Mouse (Mus musculus): Measurements from ENCODE around the gene Prkd1. TPM values are rescaled to one million over a fixed set of nuclear protein-coding genes. Genes with fewer than 3 reads are reported as not detected.
A peak's percentile ranks its signal among the peaks of the same experiment; 100 is the strongest.

The Prkd1 gene
- polyA plus RNA-seq, 1 experiment = 2.2 TPM

DNA sequence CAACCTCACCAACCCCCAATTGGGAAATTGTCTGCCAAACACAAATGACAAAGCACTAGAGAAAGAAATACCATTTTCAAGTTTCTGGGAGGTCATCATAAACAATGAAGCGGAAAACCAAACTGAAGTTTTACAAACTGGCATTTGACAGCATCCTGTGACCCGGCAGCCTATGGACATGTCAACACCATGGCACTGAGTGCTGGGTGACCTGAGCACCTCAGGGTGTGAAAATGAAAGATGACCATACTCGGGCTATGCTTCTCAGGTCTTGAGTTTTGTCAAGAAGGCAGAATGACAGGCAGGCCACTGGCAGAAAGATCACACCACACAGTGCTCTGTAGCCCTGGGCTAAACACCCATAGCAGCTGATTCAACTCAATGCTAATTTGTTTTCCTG, 94.7 kb downstream of the Prkd1 start:
- Histone ChIP-seq H3K36me3 (ENCODE audit: control insufficient read depth, insufficient read depth, low read length) (no peaks in the 10 kb centered on the region), H3K4me1 (ENCODE audit: control insufficient read depth, insufficient read depth, low read length) (no peaks in the 10 kb centered on the region), H3K27me3 (ENCODE audit: control insufficient read depth, insufficient read depth, low read length) (no peaks in the 10 kb centered on the region), H3K4me3 (ENCODE audit: control insufficient read depth, low read depth, low read length) (no peak overlapping the region), H3K27ac (ENCODE audit: control insufficient read depth, insufficient read depth, low read depth, low read length) (no peak overlapping the region)
- TF ChIP-seq CTCF (IDR thresholded peaks at IDR 0.05; ENCODE audit: control insufficient read depth, insufficient read depth, insufficient replicate concordance, low read depth, low read length) = no peak
- TF ChIP-seq POLR2A (IDR thresholded peaks at IDR 0.05; ENCODE audit: control insufficient read depth, low read depth, low read length) = no peak

DNA sequence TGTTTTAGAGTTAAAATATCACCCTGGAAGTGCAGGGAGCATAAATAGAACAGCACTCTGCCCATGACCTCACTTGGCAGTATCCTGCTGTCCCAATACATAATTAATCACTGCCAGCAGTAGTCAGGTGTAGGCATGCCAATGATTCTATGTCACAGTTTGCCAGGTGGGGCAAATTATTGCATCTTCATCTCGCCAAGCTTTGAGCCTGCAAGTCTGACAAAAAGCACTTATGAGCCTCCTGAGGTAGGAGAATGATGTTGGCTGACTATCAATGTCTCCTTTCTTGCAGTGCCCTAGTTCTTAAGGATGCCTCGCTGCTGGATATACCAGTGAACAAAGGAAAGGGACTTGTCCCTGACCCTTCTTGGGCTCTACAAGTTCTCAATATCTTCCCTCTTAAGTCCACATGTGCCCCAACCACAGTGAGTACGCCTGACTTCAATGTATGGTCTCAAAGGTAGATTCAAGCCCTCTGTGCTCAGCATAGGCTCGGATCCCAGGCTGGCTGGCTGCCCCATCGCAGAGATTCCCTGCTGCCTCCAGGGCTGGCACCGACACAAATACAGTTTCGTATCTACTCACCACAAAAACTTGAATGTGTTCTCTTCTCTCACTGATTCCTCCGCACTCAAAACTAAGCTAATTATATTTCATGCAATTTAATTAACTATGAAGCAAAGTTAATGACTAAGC, 98.9 kb downstream of the Prkd1 start:
- H3K36me3 ChIP-seq (ENCODE audit: control insufficient read depth, insufficient read depth, low read length) = no peaks in the 10 kb centered on the region
- H3K27me3 ChIP-seq (ENCODE audit: control insufficient read depth, insufficient read depth, low read length) = no peaks in the 10 kb centered on the region
- 0 out of 2 replicates have a peak overlapping the region, but pooled peaks have one; percentile 6 for H3K27ac ChIP-seq (ENCODE audit: control insufficient read depth, insufficient read depth, low read depth, low read length)
- no peaks in the 10 kb centered on the region for H3K4me1 ChIP-seq (ENCODE audit: control insufficient read depth, insufficient read depth, low read length)
- H3K4me3 ChIP-seq (ENCODE audit: control insufficient read depth, low read depth, low read length) = no peak overlapping the region
- no peak for TF ChIP-seq CTCF (IDR thresholded peaks at IDR 0.05; ENCODE audit: control insufficient read depth, insufficient read depth, insufficient replicate concordance, low read depth, low read length)
- TF ChIP-seq POLR2A (IDR thresholded peaks at IDR 0.05; ENCODE audit: control insufficient read depth, low read depth, low read length) = no peak

DNA sequence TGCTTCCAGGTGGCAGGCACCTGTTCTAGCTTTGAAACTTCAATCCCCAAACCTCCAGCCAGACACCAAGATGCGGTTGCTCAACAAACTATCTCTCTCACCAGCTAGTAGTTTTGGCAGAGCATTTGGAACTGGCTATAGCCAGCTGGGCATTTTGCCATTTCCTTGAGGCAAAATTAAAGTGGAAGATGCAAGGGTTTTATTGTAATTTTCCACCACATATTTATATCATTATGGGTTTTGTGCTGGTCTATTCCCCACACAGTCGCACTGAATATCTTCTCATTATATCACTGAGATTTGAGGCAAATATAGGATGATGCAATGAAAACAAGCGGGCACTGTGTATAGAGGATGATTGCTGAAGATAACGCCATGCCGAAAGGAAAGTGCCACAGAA, 102.5 kb downstream of the Prkd1 start:
- Histone ChIP-seq H3K4me3 (ENCODE audit: control insufficient read depth, low read depth, low read length) (no peak overlapping the region), H3K36me3 (ENCODE audit: control insufficient read depth, insufficient read depth, low read length) (no peaks in the 10 kb centered on the region), H3K27me3 (ENCODE audit: control insufficient read depth, insufficient read depth, low read length) (no peaks in the 10 kb centered on the region), H3K27ac (ENCODE audit: control insufficient read depth, insufficient read depth, low read depth, low read length) (no peak overlapping the region), H3K4me1 (ENCODE audit: control insufficient read depth, insufficient read depth, low read length) (no peaks in the 10 kb centered on the region)
- TF ChIP-seq POLR2A (IDR thresholded peaks at IDR 0.05; ENCODE audit: control insufficient read depth, low read depth, low read length) (no peak), CTCF (IDR thresholded peaks at IDR 0.05; ENCODE audit: control insufficient read depth, insufficient read depth, insufficient replicate concordance, low read depth, low read length) (no peak)

DNA sequence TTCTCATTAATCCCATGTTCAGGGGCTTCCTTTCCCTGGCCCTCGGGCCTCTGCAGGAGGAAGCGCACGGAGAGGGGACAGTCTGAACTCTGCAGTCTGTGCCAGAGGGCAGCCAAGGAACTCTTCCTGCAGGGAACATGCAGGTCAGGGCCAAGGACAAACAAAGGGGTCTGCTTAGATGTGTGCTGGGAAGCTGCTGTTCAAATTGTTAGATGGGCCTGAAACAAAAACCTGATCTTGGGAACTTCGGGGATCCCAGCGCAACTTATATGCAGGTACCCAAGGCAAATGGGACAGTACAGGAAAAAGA, 103.3 kb downstream of the Prkd1 start:
- Histone ChIP-seq H3K27me3 (ENCODE audit: control insufficient read depth, insufficient read depth, low read length) (no peaks in the 10 kb centered on the region), H3K27ac (ENCODE audit: control insufficient read depth, insufficient read depth, low read depth, low read length) (peak overlapping the region; percentile 68), H3K36me3 (ENCODE audit: control insufficient read depth, insufficient read depth, low read length) (no peaks in the 10 kb centered on the region), H3K4me1 (ENCODE audit: control insufficient read depth, insufficient read depth, low read length) (no peaks in the 10 kb centered on the region), H3K4me3 (ENCODE audit: control insufficient read depth, low read depth, low read length) (no peak overlapping the region)
- TF ChIP-seq POLR2A (IDR thresholded peaks at IDR 0.05; ENCODE audit: control insufficient read depth, low read depth, low read length) = no peak
- no peak for TF ChIP-seq CTCF (IDR thresholded peaks at IDR 0.05; ENCODE audit: control insufficient read depth, insufficient read depth, insufficient replicate concordance, low read depth, low read length)

DNA sequence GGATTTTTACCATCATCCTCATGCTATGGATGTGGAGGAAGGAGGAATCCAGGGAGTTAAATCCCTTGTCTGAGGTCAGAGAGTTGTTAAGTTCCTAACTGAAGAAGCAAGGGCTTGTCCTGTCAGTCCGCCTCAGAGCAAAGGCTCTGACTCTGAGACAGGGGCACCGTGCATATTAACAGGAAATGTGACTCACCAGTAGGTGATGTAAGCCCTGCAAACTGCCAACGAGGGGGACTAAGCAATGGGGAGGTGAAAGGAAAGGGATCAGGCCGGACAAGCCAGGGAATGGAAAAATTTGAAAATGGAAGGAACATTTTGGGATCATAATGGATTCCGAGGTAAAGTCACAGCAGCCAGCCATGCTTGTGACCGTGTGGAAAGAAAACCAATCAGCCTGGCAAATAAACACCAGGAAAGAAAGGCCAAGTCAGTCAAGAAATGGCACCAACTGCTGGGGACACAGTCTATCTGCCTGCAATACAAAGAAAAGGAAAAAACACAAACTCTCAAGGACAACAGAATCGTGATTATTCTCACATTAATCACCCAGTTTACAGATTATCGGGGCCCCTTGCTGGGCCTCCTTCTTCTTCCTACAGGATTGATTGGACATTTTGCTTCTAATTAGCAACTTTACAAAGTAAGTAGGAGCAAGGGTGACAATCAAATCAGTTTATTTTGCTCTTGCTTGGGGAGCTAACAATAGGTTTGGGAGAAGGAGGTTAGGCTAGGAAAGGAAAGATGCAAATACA, 103.9 kb downstream of the Prkd1 start:
- Histone ChIP-seq H3K27ac (ENCODE audit: control insufficient read depth, insufficient read depth, low read depth, low read length) (peak overlapping the region; percentile 40; the same call in 1 of the 2 replicates), H3K27me3 (ENCODE audit: control insufficient read depth, insufficient read depth, low read length) (no peaks in the 10 kb centered on the region), H3K36me3 (ENCODE audit: control insufficient read depth, insufficient read depth, low read length) (no peaks in the 10 kb centered on the region), H3K4me1 (ENCODE audit: control insufficient read depth, insufficient read depth, low read length) (no peaks in the 10 kb centered on the region), H3K4me3 (ENCODE audit: control insufficient read depth, low read depth, low read length) (no peak overlapping the region)
- TF ChIP-seq POLR2A (IDR thresholded peaks at IDR 0.05; ENCODE audit: control insufficient read depth, low read depth, low read length) (no peak), CTCF (IDR thresholded peaks at IDR 0.05; ENCODE audit: control insufficient read depth, insufficient read depth, insufficient replicate concordance, low read depth, low read length) (no peak)

DNA sequence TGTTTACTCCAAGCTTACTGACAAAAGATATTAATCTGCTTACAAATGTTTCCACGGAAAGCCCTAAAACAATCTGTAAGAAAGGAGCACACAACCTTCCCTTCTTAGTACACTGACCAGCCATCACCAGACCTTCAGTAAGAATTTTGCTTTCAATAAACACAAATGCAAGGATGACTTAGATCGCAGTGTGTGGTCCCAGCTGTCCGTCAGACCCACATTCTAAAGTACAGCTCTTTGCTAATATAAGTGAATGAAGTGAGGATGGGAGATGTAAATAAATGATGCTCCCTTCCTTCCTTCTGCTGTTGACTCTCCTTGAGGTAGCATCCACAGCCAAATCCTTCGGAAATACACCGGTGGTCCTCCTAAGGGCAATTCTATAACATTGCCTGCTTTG, 108.1 kb downstream of the Prkd1 start:
- no peaks in the 10 kb centered on the region for H3K36me3 ChIP-seq (ENCODE audit: control insufficient read depth, insufficient read depth, low read length)
- H3K27me3 ChIP-seq (ENCODE audit: control insufficient read depth, insufficient read depth, low read length) = no peaks in the 10 kb centered on the region
- no peaks in the 10 kb centered on the region for H3K4me1 ChIP-seq (ENCODE audit: control insufficient read depth, insufficient read depth, low read length)
- H3K4me3 ChIP-seq (ENCODE audit: control insufficient read depth, low read depth, low read length) = no peak overlapping the region
- TF ChIP-seq CTCF (IDR thresholded peaks at IDR 0.05; ENCODE audit: control insufficient read depth, insufficient read depth, insufficient replicate concordance, low read depth, low read length) (no peak), POLR2A (IDR thresholded peaks at IDR 0.05; ENCODE audit: control insufficient read depth, low read depth, low read length) (no peak)
- H3K27ac ChIP-seq (ENCODE audit: control insufficient read depth, insufficient read depth, low read depth, low read length) = no peak overlapping the region

DNA sequence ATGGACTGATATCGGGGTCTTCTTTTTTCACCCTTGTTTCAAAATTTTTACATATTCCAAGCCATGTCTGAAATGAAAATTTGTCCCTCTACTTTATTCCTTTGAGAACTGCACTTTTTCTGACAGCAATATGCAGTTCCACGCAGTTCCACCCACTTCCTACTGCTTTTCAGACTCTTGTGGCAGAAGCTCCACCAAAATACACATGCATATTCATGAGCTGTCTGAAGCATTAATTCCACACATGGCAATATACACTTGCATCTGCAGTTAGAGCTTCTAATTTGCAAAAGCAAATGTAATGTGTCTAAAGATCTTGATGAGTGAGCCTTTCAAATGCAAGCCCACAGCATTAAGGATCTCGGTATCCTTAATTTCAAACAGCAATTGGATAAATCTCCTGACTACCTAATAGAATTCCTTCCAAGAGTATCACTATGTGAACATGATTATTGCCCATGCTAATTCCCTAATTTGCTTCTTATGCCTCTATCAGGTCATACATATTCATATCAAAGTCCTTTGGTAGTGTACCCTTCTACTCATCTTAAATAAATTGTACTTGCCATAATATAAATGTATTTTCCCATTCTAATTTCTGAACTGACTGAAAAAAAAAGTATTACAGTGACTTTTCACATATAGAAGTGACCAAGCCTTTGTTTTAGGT, 110.5 kb downstream of the Prkd1 start:
- H3K27ac ChIP-seq (ENCODE audit: control insufficient read depth, insufficient read depth, low read depth, low read length) = no peak overlapping the region
- no peaks in the 10 kb centered on the region for H3K36me3 ChIP-seq (ENCODE audit: control insufficient read depth, insufficient read depth, low read length)
- H3K4me1 ChIP-seq (ENCODE audit: control insufficient read depth, insufficient read depth, low read length) = no peaks in the 10 kb centered on the region
- no peak overlapping the region for H3K4me3 ChIP-seq (ENCODE audit: control insufficient read depth, low read depth, low read length)
- TF ChIP-seq CTCF (IDR thresholded peaks at IDR 0.05; ENCODE audit: control insufficient read depth, insufficient read depth, insufficient replicate concordance, low read depth, low read length) = no peak
- TF ChIP-seq POLR2A (IDR thresholded peaks at IDR 0.05; ENCODE audit: control insufficient read depth, low read depth, low read length) = no peak
- no peaks in the 10 kb centered on the region for H3K27me3 ChIP-seq (ENCODE audit: control insufficient read depth, insufficient read depth, low read length)
